Mouse (Mus musculus) liver, embryonic 14.5 days (tissue): ENCODE data around the gene Smyd3. TPM values are rescaled to one million over a fixed set of nuclear protein-coding genes. Genes with fewer than 3 reads are reported as not detected.
A peak's percentile ranks its signal among the peaks of the same experiment; 100 is the strongest.

Experiments used
- ATAC-seq: fragments of 200-750 bp; cut with Nextera tagmentation; 2 replicates; pipeline ENCODE4 v1.8.0; 2017; ENCODE audit warnings: moderate number of reproducible peaks, mild to moderate bottlenecking, moderate library complexity; ENCODE audit not compliant: insufficient read depth
- DNase-seq, 3 experiments: peaks; one replicate each; pipeline ENCODE4 v3.0.0-alpha.2; 2012 to 2013; ENCODE audit warnings: low read depth in 3 of 3, low spot score in 3 of 3
- H3K27ac ChIP-seq: fragments of 300-500 bp; sonication (generic); 2 replicates; pipeline ENCODE4 v1.5.1; 2014; ENCODE audit warnings: moderate library complexity, mild to moderate bottlenecking, control low read depth, inconsistent platforms
- H3K27me3 ChIP-seq: fragments of 300-500 bp; sonication (generic); 2 replicates; pipeline ENCODE4 v1.6.1; 2014; ENCODE audit warnings: mild to moderate bottlenecking, low read length, moderate library complexity; ENCODE audit not compliant: control insufficient read depth, insufficient read depth
- H3K36me3 ChIP-seq: fragments of 300-500 bp; sonication (generic); replicated peaks from 2 replicates; pipeline ENCODE4 v1.6.1; 2014; ENCODE audit warnings: low read depth; ENCODE audit not compliant: control insufficient read depth, insufficient read depth
- H3K4me1 ChIP-seq, 2 experiments: fragments of 200-500 bp in 1 of 2; fragments of 300-500 bp in 1 of 2; sonication (generic) in 1 of 2; replicated peaks; 2 replicates each; pipeline ENCODE4 v1.6.1; 2012 to 2014; ENCODE audit warnings: antibody characterized with exemption in 1 of 2, inconsistent platforms in 1 of 2, low read length in 1 of 2; ENCODE audit not compliant: control insufficient read depth in 2 of 2, insufficient read depth in 2 of 2
- H3K4me2 ChIP-seq: fragments of 300-500 bp; sonication (generic); 2 replicates; pipeline ENCODE4 v1.6.1; 2014; ENCODE audit warnings: low read depth, mild to moderate bottlenecking, control low read depth, moderate library complexity
- H3K4me3 ChIP-seq, 2 experiments: fragments of 200-500 bp in 1 of 2; fragments of 300-500 bp in 1 of 2; sonication (generic) in 1 of 2; 2 replicates each; pipeline ENCODE4 v1.5.1; 2012 to 2014; ENCODE audit warnings: low read depth in 2 of 2, low read length in 2 of 2, mild to moderate bottlenecking in 2 of 2, control low read depth in 1 of 2, inconsistent platforms in 1 of 2, moderate library complexity in 1 of 2; ENCODE audit not compliant: insufficient read depth in 1 of 2
- H3K9ac ChIP-seq: fragments of 300-500 bp; sonication (generic); replicated peaks from 2 replicates; pipeline ENCODE4 v1.6.1; 2014; ENCODE audit warnings: mild to moderate bottlenecking, control low read depth, moderate library complexity
- H3K9me3 ChIP-seq: fragments of 300-500 bp; sonication (generic); 2 replicates; pipeline ENCODE4 v1.6.1; 2016; ENCODE audit warnings: low read length, mixed read lengths; ENCODE audit not compliant: control insufficient read depth
- CTCF ChIP-seq: IDR thresholded peaks from 2 replicates; pipeline ENCODE4 v1.5.1; 2016; ENCODE audit warnings: antibody characterized with exemption, low read depth, control low read depth
- EP300 ChIP-seq: IDR thresholded peaks from 2 replicates; pipeline ENCODE4 v1.6.1; 2016; ENCODE audit warnings: antibody characterized with exemption, low read depth
- WGBS: fragments of 180-500 bp; shearing (Covaris S2); extraction: QIAGEN DNeasy Blood & Tissue Kit; methylation state at CpG from one replicate; pipeline ENCODE4 v1.1.7; 2014; ENCODE audit not compliant: insufficient replicate concordance; 5-methylcytosine and 5-hydroxymethylcytosine counted together
- polyA plus RNA-seq, 2 experiments: library from polyadenylated mRNA; depleted of rRNA in 1 of 2; stranded (reverse) in 1 of 2; unstranded in 1 of 2; fragments of >200 nt; fragmentation: Nextera tagmentation in 1 of 2; extraction: Ambion mirVana in 1 of 2; gene quantifications; 2 replicates each; pipeline versions ENCODE4 v1.2.1 to v1.2.3; 2012 to 2014

The Smyd3 gene
- polyA plus RNA-seq (2012; rRNA removed) (1.5 and 2.6 TPM in 2 replicates), polyA plus RNA-seq (2014; fragmentation: Nextera tagmentation; extraction: Ambion mirVana) (6.3 and 6.6 TPM in 2 replicates)

GRCm38 (mm10) chr1:179517713-179518465, at the start of gene Smyd3:
Gene Smyd3 (minus strand): TSS chr1:179518041.
- H3K9ac ChIP-seq = peak within 1 kb of the TSS; percentile 78
- DNase-seq (peak; percentile 79 to 80 (median 79)), ATAC-seq (peak; percentile 90)
- peak within 1 kb of the TSS; percentile 98 for H3K4me2 ChIP-seq
- peak within 1 kb of the TSS; percentile 40 for H3K27ac ChIP-seq
- H3K4me1 ChIP-seq = peaks cover 5 to 6% of the 10 kb centered on the region in 2 experiments; a peak in 2 of 4 replicates
- peak within 1 kb of the TSS; percentile 70 to 75 for H3K4me3 ChIP-seq
- TF ChIP-seq EP300 = no peak
- peak; percentile 97 for TF ChIP-seq CTCF
- no peaks in the 10 kb centered on the region for H3K36me3 ChIP-seq
- H3K27me3 ChIP-seq = no peaks in the 10 kb centered on the region
- H3K9me3 ChIP-seq = no peaks in the 10 kb centered on the region
- 5% methylated on average over 39 of the region's 39 CpGs for WGBS

GRCm38 (mm10) chr1:179567558-179567957, 49.7 kb upstream of the Smyd3 start:
- no peak for ATAC-seq
- Histone ChIP-seq H3K9me3 (no peaks in the 10 kb centered on the region), H3K4me3 (no peak overlapping the region), H3K9ac (no peak overlapping the region), H3K4me2 (no peak overlapping the region), H3K4me1 (peaks cover 11 to 18% of the 10 kb centered on the region in 2 experiments), H3K27ac (no peak overlapping the region), H3K27me3 (no peaks in the 10 kb centered on the region), H3K36me3 (no peaks in the 10 kb centered on the region)
- TF ChIP-seq CTCF (no peak), EP300 (no peak)
- DNase-seq = no peak
- WGBS = 78% methylated on average over 7 of the region's 7 CpGs

GRCm38 (mm10) chr1:179563926-179564325, 46.1 kb upstream of the Smyd3 start:
- TF ChIP-seq EP300 (no peak), CTCF (no peak)
- H3K9me3 ChIP-seq = no peaks in the 10 kb centered on the region
- H3K27me3 ChIP-seq = no peaks in the 10 kb centered on the region
- DNase-seq (no peak), ATAC-seq (no peak)
- H3K4me2 ChIP-seq = no peak overlapping the region
- WGBS = 86% methylated on average over 5 of the region's 5 CpGs
- no peaks in the 10 kb centered on the region for H3K36me3 ChIP-seq
- H3K9ac ChIP-seq = no peak overlapping the region
- H3K27ac ChIP-seq = no peak overlapping the region
- H3K4me3 ChIP-seq = no peak overlapping the region
- H3K4me1 ChIP-seq = peaks cover 6 to 13% of the 10 kb centered on the region in 2 experiments

GRCm38 (mm10) chr1:179563211-179563610, 45.4 kb upstream of the Smyd3 start:
- Histone ChIP-seq H3K27me3 (no peaks in the 10 kb centered on the region), H3K4me2 (no peak overlapping the region), H3K4me3 (no peak overlapping the region), H3K9ac (no peak overlapping the region), H3K36me3 (no peaks in the 10 kb centered on the region), H3K27ac (no peak overlapping the region), H3K4me1 (peaks cover 0 to 7% of the 10 kb centered on the region in 2 experiments; a peak in 2 of 4 replicates), H3K9me3 (no peaks in the 10 kb centered on the region)
- DNase-seq (no peak), ATAC-seq (no peak)
- TF ChIP-seq CTCF (no peak), EP300 (no peak)
- 76% methylated on average over 4 of the region's 4 CpGs for WGBS

GRCm38 (mm10) chr1:179560845-179561430, 43.1 kb upstream of the Smyd3 start:
- Histone ChIP-seq H3K27ac (no peak overlapping the region), H3K4me1 (peaks cover 0 to 2% of the 10 kb centered on the region in 2 experiments; a peak in 2 of 4 replicates), H3K9me3 (no peaks in the 10 kb centered on the region), H3K36me3 (no peaks in the 10 kb centered on the region), H3K4me3 (no peak overlapping the region), H3K27me3 (no peaks in the 10 kb centered on the region), H3K4me2 (no peak overlapping the region), H3K9ac (no peak overlapping the region)
- DNase-seq (no peak), ATAC-seq (no peak)
- TF ChIP-seq EP300 = no peak
- no peak for TF ChIP-seq CTCF
- WGBS = 83% methylated on average over 6 of the region's 6 CpGs
